In the genomic region with DNA sequence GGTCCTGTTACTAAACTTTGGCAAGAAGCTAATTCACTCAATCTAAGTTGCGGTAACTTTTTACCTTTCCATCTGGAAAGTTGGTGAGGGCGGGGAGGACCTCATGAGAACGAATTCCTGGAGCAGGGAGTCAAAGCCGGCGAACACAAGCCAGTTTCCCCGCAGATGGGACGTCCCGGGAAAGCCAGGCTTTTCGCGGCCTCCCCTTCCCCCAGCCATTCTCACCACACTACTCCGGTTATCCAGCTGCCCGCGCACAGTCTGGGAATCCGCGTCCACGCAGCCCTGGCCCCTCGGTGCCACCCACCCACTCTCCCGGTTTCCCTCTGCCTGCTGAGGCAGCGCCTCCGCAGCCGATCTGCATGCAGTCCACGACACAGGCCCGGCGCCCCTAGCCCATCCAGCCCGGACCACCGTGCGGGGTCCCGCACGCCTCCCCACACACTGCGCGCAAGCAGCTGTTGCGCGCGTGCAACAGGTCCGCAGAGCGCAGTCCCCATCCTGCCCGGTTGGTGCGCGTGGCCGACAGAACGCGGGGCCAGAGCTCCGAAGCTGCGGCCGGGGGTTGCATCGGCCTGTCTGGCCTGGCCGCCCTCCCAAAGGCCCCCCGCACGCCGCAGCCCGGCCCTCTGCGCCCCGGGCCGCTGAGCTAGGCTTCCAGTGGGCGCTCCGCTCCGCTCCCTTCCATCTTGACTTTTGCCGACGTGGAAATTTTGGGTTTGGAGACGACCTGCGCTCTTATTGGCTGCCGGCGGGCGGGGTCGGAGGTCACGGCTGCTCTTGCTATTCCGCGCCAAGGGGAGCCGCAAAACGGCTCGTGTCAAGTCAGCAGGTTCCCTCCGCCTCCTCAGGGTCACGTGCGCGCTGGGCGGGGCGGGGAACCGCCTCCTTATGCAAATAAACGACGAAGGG, we compare ENCODE assay signal across 8 mouse cellular contexts.
A peak's percentile ranks its signal among the peaks of the same experiment; 100 is the strongest.
DNase-seq lines count a peak whose midpoint lies in the region; ATAC-seq and TF ChIP-seq lines count a peak whose summit lies in the region.

No protein-coding gene starts in this region.

- peak; percentile 51; the same call in 1 of the 2 replicates for TF ChIP-seq EP300 in liver, postnatal 0 days (IDR thresholded peaks at IDR 0.05; ENCODE audit: low read depth)

- H3K36me3 ChIP-seq in forebrain, embryonic 13.5 days (ENCODE audit: poor library complexity, severe bottlenecking) = no peaks in the 10 kb centered on the region
- H3K36me3 ChIP-seq in liver, postnatal 0 days (replicated peaks; ENCODE audit: insufficient read depth, low read length) = no peaks in the 10 kb centered on the region
- no peaks in the 10 kb centered on the region for H3K36me3 ChIP-seq in neural tube, embryonic 15.5 days

- DNase-seq in CD8-positive naive resting alpha-beta T cell, adult 2 months (ENCODE audit: low read depth in 2 of 2, low spot score in 2 of 2) = peak; percentile 13 to 33
- DNase-seq in heart, postnatal 10 days = peak; percentile 94
- peak; percentile 96 to 98 for DNase-seq in kidney, postnatal 4 days
- peak; percentile 95 for DNase-seq in liver, postnatal 0 days
- peak; percentile 94 for DNase-seq in testis, postnatal 14 days (ENCODE audit: low spot score)

- no peaks in the 10 kb centered on the region for H3K9me3 ChIP-seq in forebrain, embryonic 13.5 days (replicated peaks)
- no peaks in the 10 kb centered on the region for H3K9me3 ChIP-seq in liver, postnatal 0 days (ENCODE audit: low read length)
- H3K9me3 ChIP-seq in neural tube, embryonic 15.5 days (replicated peaks) = no peaks in the 10 kb centered on the region

- H3K4me3 ChIP-seq in bone marrow macrophage, adult 2 months (ENCODE audit: insufficient read depth, low read length) = peak overlapping the region; percentile 61
- H3K4me3 ChIP-seq in forebrain, embryonic 13.5 days = peak overlapping the region; percentile 59
- H3K4me3 ChIP-seq in liver, postnatal 0 days (ENCODE audit: low read depth, low read length) = peak overlapping the region; percentile 72
- H3K4me3 ChIP-seq in neural tube, embryonic 15.5 days (replicated peaks) = peak overlapping the region; percentile 70

- WGBS in forebrain, embryonic 13.5 days = under 1% methylated on average over 74 of the region's 80 CpGs
- WGBS in liver, postnatal 0 days (ENCODE audit: insufficient replicate concordance) = under 1% methylated on average over 69 of the region's 80 CpGs
- under 1% methylated on average over 78 of the region's 80 CpGs for WGBS in neural tube, embryonic 15.5 days

- TF ChIP-seq POLR2A in bone marrow macrophage, adult 2 months (IDR thresholded peaks at IDR 0.05; ENCODE audit: borderline replicate concordance, low read depth, low read length) = no peak

- peak; percentile 85 for ATAC-seq in forebrain, embryonic 13.5 days
- peak; percentile 88 for ATAC-seq in liver, postnatal 0 days
- peak; percentile 89 for ATAC-seq in neural tube, embryonic 15.5 days (ENCODE audit: low FRiP score)

- H3K4me1 ChIP-seq in bone marrow macrophage, adult 2 months (ENCODE audit: control insufficient read depth, insufficient read depth, low read length) = no peaks in the 10 kb centered on the region
- peaks cover 18% of the 10 kb centered on the region for H3K4me1 ChIP-seq in forebrain, embryonic 13.5 days
- H3K4me1 ChIP-seq in liver, postnatal 0 days (ENCODE audit: insufficient read depth) = peaks cover 5% of the 10 kb centered on the region
- H3K4me1 ChIP-seq in neural tube, embryonic 15.5 days = peaks cover 12% of the 10 kb centered on the region

- H3K4me2 ChIP-seq in forebrain, embryonic 13.5 days = peak overlapping the region; percentile 91
- peak overlapping the region; percentile 97 for H3K4me2 ChIP-seq in liver, postnatal 0 days (ENCODE audit: low read depth, low read length)
- peak overlapping the region; percentile 95 for H3K4me2 ChIP-seq in neural tube, embryonic 15.5 days

- peaks cover 16% of the 10 kb centered on the region; the same call in 1 of the 2 replicates for H3K27me3 ChIP-seq in forebrain, embryonic 13.5 days
- no peaks in the 10 kb centered on the region; the same call in 1 of the 2 replicates for H3K27me3 ChIP-seq in liver, postnatal 0 days (ENCODE audit: insufficient read depth, low read length)
- H3K27me3 ChIP-seq in neural tube, embryonic 15.5 days (replicated peaks) = peaks cover 18% of the 10 kb centered on the region; the same call in 1 of the 2 replicates

- intact Hi-C loops in heart, postnatal 10 days (cut with DNase I) = loop anchor here (5.0 kb wide), 1 partner anchor 92 kb away; no protein-coding TSS in a partner anchor

- H3K27ac ChIP-seq in bone marrow macrophage, adult 2 months (ENCODE audit: insufficient read depth, low read depth, low read length) = no peak overlapping the region
- no peak overlapping the region for H3K27ac ChIP-seq in forebrain, embryonic 13.5 days
- H3K27ac ChIP-seq in liver, postnatal 0 days (ENCODE audit: low read depth) = peak overlapping the region; percentile 83
- peak overlapping the region; percentile 48; the same call in 1 of the 2 replicates for H3K27ac ChIP-seq in neural tube, embryonic 15.5 days (replicated peaks)

- no peak for TF ChIP-seq CTCF in bone marrow macrophage, adult 2 months (IDR thresholded peaks at IDR 0.05; ENCODE audit: low read depth, low read length)
- TF ChIP-seq CTCF in liver, postnatal 0 days (IDR thresholded peaks at IDR 0.05; ENCODE audit: low read depth) = no peak

- peak overlapping the region; percentile 63 for H3K9ac ChIP-seq in forebrain, embryonic 13.5 days
- peak overlapping the region; percentile 80 for H3K9ac ChIP-seq in liver, postnatal 0 days (replicated peaks)
- H3K9ac ChIP-seq in neural tube, embryonic 15.5 days (replicated peaks) = peak overlapping the region; percentile 47

Comparison
In these comparisons a context has a peak if more than half of its experiments do, and no peak if none do; other contexts are left out.
1. DNase-seq: peak in every context shown above with its lines; median percentile 97 in kidney, postnatal 4 days; 95 in liver, postnatal 0 days; 94 in heart, postnatal 10 days; 94 in testis, postnatal 14 days; 23 in CD8-positive naive resting alpha-beta T cell, adult 2 months.
2. H3K27ac ChIP-seq: peak in liver, postnatal 0 days (single experiment) and neural tube, embryonic 15.5 days (single experiment); none in bone marrow macrophage, adult 2 months (single experiment) and forebrain, embryonic 13.5 days (single experiment).
3. Peak in every context shown above with its lines, with median percentiles within 50 percentile points of each other: H3K4me3 ChIP-seq, ATAC-seq, H3K4me2 ChIP-seq and H3K9ac ChIP-seq.